Mouse (Mus musculus) bone marrow macrophage, adult 2 months (primary cell): Measurements from ENCODE around the gene Elof1.

Experiments used
- CTCF ChIP-seq: IDR thresholded peaks from 2 replicates; pipeline ENCODE4 v1.5.1; 2012; ENCODE audit warnings: low read depth, mild to moderate bottlenecking, low read length, moderate library complexity
- POLR2A ChIP-seq: IDR thresholded peaks from 2 replicates; pipeline ENCODE4 v1.6.1; 2012; ENCODE audit warnings: mild to moderate bottlenecking, low read depth, low read length, borderline replicate concordance

GRCm38 (mm10) chr9:22076223-22076622 is 40.7 kb downstream of the Elof1 start:
- TF ChIP-seq CTCF (no peak), POLR2A (no peak)
